Mouse (Mus musculus): Measurements from ENCODE around the gene Cttnbp2. TPM values are rescaled to one million over a fixed set of nuclear protein-coding genes. Genes with fewer than 3 reads are reported as not detected.
"Not testable (repeated sequence)": the region's sequence is repeated elsewhere in the genome, so short reads cannot be mapped to it uniquely, and the experiment has no call there.

Cttnbp2 gene
- total RNA-seq, 2 experiments from 2014 or later: not detected

GRCm38 (mm10) chr6:18424367-18424766, 90.3 kb downstream of the Cttnbp2 start:
- no peak for ATAC-seq (replicated peaks; ENCODE audit: low FRiP score, poor library complexity, severe bottlenecking)

- no peak for ATAC-seq (replicated peaks; ENCODE audit: low FRiP score, poor library complexity, severe bottlenecking)
These were observed 91.5 kb downstream of the Cttnbp2 start for GRCm38 (mm10) chr6:18423112-18423511.

- no peak for ATAC-seq (replicated peaks; ENCODE audit: low FRiP score, poor library complexity, severe bottlenecking)
These were observed 93.1 kb downstream of the Cttnbp2 start for GRCm38 (mm10) chr6:18421561-18421960.

- no peak for ATAC-seq (replicated peaks; ENCODE audit: low FRiP score, poor library complexity, severe bottlenecking)
These were observed 94.0 kb downstream of the Cttnbp2 start for GRCm38 (mm10) chr6:18420660-18421059.

GRCm38 (mm10) chr6:18417866-18418454, 96.7 kb downstream of the Cttnbp2 start:
- ATAC-seq (replicated peaks; ENCODE audit: low FRiP score, poor library complexity, severe bottlenecking): no peak

GRCm38 (mm10) chr6:18415961-18416360, 98.7 kb downstream of the Cttnbp2 start:
- ATAC-seq (replicated peaks; ENCODE audit: low FRiP score, poor library complexity, severe bottlenecking): no peak

GRCm38 (mm10) chr6:18411505-18412225, 103.0 kb downstream of the Cttnbp2 start:
- ATAC-seq (replicated peaks; ENCODE audit: low FRiP score, poor library complexity, severe bottlenecking): no peak

- ATAC-seq (replicated peaks; ENCODE audit: low FRiP score, poor library complexity, severe bottlenecking): no peak
These were observed 106.2 kb downstream of the Cttnbp2 start for GRCm38 (mm10) chr6:18408445-18408844.

- ATAC-seq (replicated peaks; ENCODE audit: low FRiP score, poor library complexity, severe bottlenecking): no peak
These were observed 113.5 kb downstream of the Cttnbp2 start for GRCm38 (mm10) chr6:18401066-18401674.

- no peak for ATAC-seq (replicated peaks; ENCODE audit: low FRiP score, poor library complexity, severe bottlenecking)
These were observed 133.3 kb downstream of the Cttnbp2 start for GRCm38 (mm10) chr6:18381380-18381779.

GRCm38 (mm10) chr6:18380300-18381202, 134.1 kb downstream of the Cttnbp2 start:
- no peak for ATAC-seq (replicated peaks; ENCODE audit: low FRiP score, poor library complexity, severe bottlenecking)

GRCm38 (mm10) chr6:18377755-18378154, 136.9 kb downstream of the Cttnbp2 start:
- not testable (repeated sequence) for ATAC-seq (replicated peaks; ENCODE audit: low FRiP score, poor library complexity, severe bottlenecking)

GRCm38 (mm10) chr6:18374744-18375143, 139.9 kb downstream of the Cttnbp2 start:
- ATAC-seq (replicated peaks; ENCODE audit: low FRiP score, poor library complexity, severe bottlenecking): no peak

GRCm38 (mm10) chr6:18373652-18374051, 141.0 kb downstream of the Cttnbp2 start:
- ATAC-seq (replicated peaks; ENCODE audit: low FRiP score, poor library complexity, severe bottlenecking): no peak

GRCm38 (mm10) chr6:18372447-18373228, 142.0 kb downstream of the Cttnbp2 start:
- peak; percentile 93 for ATAC-seq (replicated peaks; ENCODE audit: low FRiP score, poor library complexity, severe bottlenecking)

- no peak for ATAC-seq (replicated peaks; ENCODE audit: low FRiP score, poor library complexity, severe bottlenecking)
These were observed 144.9 kb downstream of the Cttnbp2 start for GRCm38 (mm10) chr6:18369723-18370122.

- no peak for ATAC-seq (replicated peaks; ENCODE audit: low FRiP score, poor library complexity, severe bottlenecking)
These were observed 145.6 kb downstream of the Cttnbp2 start for GRCm38 (mm10) chr6:18369054-18369453.

GRCm38 (mm10) chr6:18362232-18362631, 152.4 kb downstream of the Cttnbp2 start:
- no peak for ATAC-seq (replicated peaks; ENCODE audit: low FRiP score, poor library complexity, severe bottlenecking)

- no peak for ATAC-seq (replicated peaks; ENCODE audit: low FRiP score, poor library complexity, severe bottlenecking)
These were observed 153.7 kb downstream of the Cttnbp2 start for GRCm38 (mm10) chr6:18360955-18361354.

All from erythroblast, adult 5-6 weeks (primary cell).